Mouse (Mus musculus) thymus, adult 18-20 months (tissue): ENCODE results near the gene Ywhae.

Experiments
- DNase-seq, 2 experiments: peaks; one replicate each; pipeline ENCODE4 v3.0.0; 2022; ENCODE audit warnings: mixed read lengths in 2 of 2

Ywhae gene

GRCm38 (mm10) chr11:75796029-75796445, 63.4 kb downstream of the Ywhae start, which contains the start of gene Doc2b:
Gene Doc2b, minus strand, starts transcription at chr11:75796049.
- DNase-seq = no peak

- DNase-seq = no peak
Observed at GRCm38 (mm10) chr11:75796536-75797246, 64.0 kb downstream of the Ywhae start.

GRCm38 (mm10) chr11:75801369-75801768, 68.7 kb downstream of the Ywhae start:
- DNase-seq = no peak

GRCm38 (mm10) chr11:75801771-75802550, 69.3 kb downstream of the Ywhae start:
- no peak for DNase-seq

- DNase-seq = no peak
Observed at GRCm38 (mm10) chr11:75807486-75807885, 74.8 kb downstream of the Ywhae start.

- no peak for DNase-seq
Observed at GRCm38 (mm10) chr11:75810526-75810925, 77.9 kb downstream of the Ywhae start.

GRCm38 (mm10) chr11:75811900-75812299, 79.2 kb downstream of the Ywhae start:
- no peak for DNase-seq

- DNase-seq = no peak
Observed at GRCm38 (mm10) chr11:75813085-75813484, 80.4 kb downstream of the Ywhae start.
